Mouse (Mus musculus) gastrocnemius, adult 18-20 months (tissue): ENCODE data around the gene Gm10181. TPM values are rescaled to one million over a fixed set of nuclear protein-coding genes. Genes with fewer than 3 reads are reported as not detected.
A peak's percentile ranks its signal among the peaks of the same experiment; 100 is the strongest.
"Not testable (repeated sequence)": the region's sequence is repeated elsewhere in the genome, so short reads cannot be mapped to it uniquely, and the experiment has no call there.

Experiments used
- DNase-seq: peaks from one replicate; pipeline ENCODE4 v3.0.0; 2021; ENCODE audit warnings: low spot score
- long read RNA-seq, 2 experiments: library from polyadenylated mRNA; stranded (forward); transcript quantifications; one replicate each; pipeline ENCODE4 v2.0.0; 2021
- total RNA-seq, 2 experiments: library from RNA; stranded (reverse); gene quantifications; 2 replicates each; pipeline ENCODE4 v1.2.3; 2021

Gm10181 gene
- total RNA-seq: not detected
- long read RNA-seq, experiment 1: 0 reads
- long read RNA-seq, experiment 2: 0 reads

GRCm38 (mm10) chr9:25089122-25089521, at the start of gene Gm10181:
Gene Gm10181, plus strand, starts transcription at chr9:25089422.
- DNase-seq: no peak

- DNase-seq: peak; percentile 30
Measured at GRCm38 (mm10) chr9:25041665-25042064, 47.6 kb upstream of the Gm10181 start.

- DNase-seq: no peak
Measured at GRCm38 (mm10) chr9:25042162-25043111, 46.8 kb upstream of the Gm10181 start.

GRCm38 (mm10) chr9:25044325-25044724, 44.9 kb upstream of the Gm10181 start:
- no peak for DNase-seq

- DNase-seq: no peak
Measured at GRCm38 (mm10) chr9:25048289-25048688, 40.9 kb upstream of the Gm10181 start.

GRCm38 (mm10) chr9:25048940-25049339, 40.3 kb upstream of the Gm10181 start:
- DNase-seq: no peak

- DNase-seq: no peak
Measured at GRCm38 (mm10) chr9:25051901-25052300, 37.3 kb upstream of the Gm10181 start.

GRCm38 (mm10) chr9:25055650-25056376, 33.4 kb upstream of the Gm10181 start:
- no peak for DNase-seq

GRCm38 (mm10) chr9:25058726-25059125, 30.5 kb upstream of the Gm10181 start:
- DNase-seq: no peak

- no peak for DNase-seq
Measured at GRCm38 (mm10) chr9:25072666-25073065, 16.6 kb upstream of the Gm10181 start.

- no peak for DNase-seq
Measured at GRCm38 (mm10) chr9:25075977-25076376, 13.2 kb upstream of the Gm10181 start.

- no peak for DNase-seq
Measured at GRCm38 (mm10) chr9:25076505-25076904, 12.7 kb upstream of the Gm10181 start.

GRCm38 (mm10) chr9:25090853-25091252, 1.6 kb downstream of the Gm10181 start:
- no peak for DNase-seq

GRCm38 (mm10) chr9:25102881-25103280, 13.7 kb downstream of the Gm10181 start:
- no peak for DNase-seq

GRCm38 (mm10) chr9:25104638-25105037, 15.4 kb downstream of the Gm10181 start:
- peak; percentile 47 for DNase-seq

GRCm38 (mm10) chr9:25123590-25123989, 34.4 kb downstream of the Gm10181 start:
- DNase-seq: not testable (repeated sequence)

- no peak for DNase-seq
Measured at GRCm38 (mm10) chr9:25124048-25124447, 34.8 kb downstream of the Gm10181 start.

GRCm38 (mm10) chr9:25132253-25132652, 43.0 kb downstream of the Gm10181 start:
- DNase-seq: no peak

GRCm38 (mm10) chr9:25132920-25133319, 43.7 kb downstream of the Gm10181 start:
- DNase-seq: no peak

- no peak for DNase-seq
Measured at GRCm38 (mm10) chr9:25138900-25139299, 49.7 kb downstream of the Gm10181 start.
